Mouse (Mus musculus) heart, embryonic 15.5 days (tissue): ENCODE data around the gene Fam155a. TPM values are rescaled to one million over a fixed set of nuclear protein-coding genes. Genes with fewer than 3 reads are reported as not detected.

Source experiments
- ATAC-seq: fragments of 200-750 bp; cut with Nextera tagmentation; replicated peaks from 2 replicates; pipeline ENCODE4 v1.8.0; 2017; ENCODE audit warnings: low read depth, moderate TSS enrichment; ENCODE audit not compliant: insufficient number of reproducible peaks, insufficient read depth, low FRiP score
- H3K27ac ChIP-seq: fragments of 300-500 bp; sonication (generic); 2 replicates; pipeline ENCODE4 v1.5.1; 2015; ENCODE audit warnings: mild to moderate bottlenecking, inconsistent platforms
- H3K27me3 ChIP-seq: fragments of 300-500 bp; sonication (generic); 2 replicates; pipeline ENCODE4 v1.6.1; 2015; ENCODE audit warnings: inconsistent platforms
- H3K36me3 ChIP-seq: fragments of 300-500 bp; sonication (generic); 2 replicates; pipeline ENCODE4 v1.6.1; 2015; ENCODE audit warnings: mild to moderate bottlenecking, inconsistent platforms
- H3K4me1 ChIP-seq: fragments of 300-500 bp; sonication (generic); replicated peaks from 2 replicates; pipeline ENCODE4 v1.6.1; 2015; ENCODE audit warnings: inconsistent platforms
- H3K4me2 ChIP-seq: fragments of 300-500 bp; sonication (generic); 2 replicates; pipeline ENCODE4 v1.6.1; 2015; ENCODE audit warnings: inconsistent platforms, mild to moderate bottlenecking, moderate library complexity
- H3K4me3 ChIP-seq: fragments of 300-500 bp; sonication (generic); 2 replicates; pipeline ENCODE4 v1.5.1; 2015; ENCODE audit warnings: mild to moderate bottlenecking, inconsistent platforms
- H3K9ac ChIP-seq: fragments of 300-500 bp; sonication (generic); 2 replicates; pipeline ENCODE4 v1.6.1; 2015; ENCODE audit warnings: mild to moderate bottlenecking, inconsistent platforms
- H3K9me3 ChIP-seq: fragments of 300-500 bp; sonication (generic); replicated peaks from 2 replicates; pipeline ENCODE4 v1.6.1; 2016; ENCODE audit warnings: inconsistent platforms
- WGBS: fragments of 180-500 bp; shearing (Covaris S2); methylation state at CpG from one replicate; pipeline ENCODE4 v1.1.7; 2015; ENCODE audit warnings: mixed read lengths; 5-methylcytosine and 5-hydroxymethylcytosine counted together
- microRNA-seq: library from miRNA; unstranded; fragments of <30 nt; microRNA quantifications from one replicate; pipeline ENCODE4, GENCODE M21; 2016
- polyA plus RNA-seq: library from polyadenylated mRNA; unstranded; fragments of >200 nt; fragmentation: Nextera tagmentation; extraction: Ambion mirVana; gene quantifications from 2 replicates; pipeline ENCODE4 v1.2.1, GENCODE M21; 2015

Fam155a gene
- polyA plus RNA-seq, 1 experiment from 2014 or later: 0.05 TPM

DNA sequence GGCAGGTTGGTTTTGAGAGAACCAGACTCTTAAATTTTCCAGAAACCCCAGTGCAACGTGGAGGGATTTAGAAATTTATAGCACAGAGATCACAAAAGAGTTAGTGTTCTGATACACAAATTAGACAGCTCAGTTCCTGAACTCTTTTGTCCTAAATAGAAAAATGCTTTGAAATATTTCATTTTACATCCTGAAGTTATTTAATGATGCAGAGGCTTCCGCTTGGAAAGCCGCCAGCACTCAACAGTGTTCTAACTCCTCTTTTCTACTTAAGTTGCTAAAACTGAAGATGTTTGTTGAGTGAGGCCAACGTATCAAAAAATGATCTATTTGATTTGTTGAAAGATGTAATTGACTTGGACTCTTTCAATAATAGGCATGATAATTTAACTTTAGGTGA is 609.4 kb downstream of the Fam155a start:
- no peak overlapping the region for H3K4me2 ChIP-seq
- ATAC-seq: no peak
- H3K4me3 ChIP-seq: no peak overlapping the region
- no peaks in the 10 kb centered on the region for H3K9me3 ChIP-seq
- H3K4me1 ChIP-seq: peaks cover 8% of the 10 kb centered on the region
- H3K27me3 ChIP-seq: no peaks in the 10 kb centered on the region
- H3K36me3 ChIP-seq: no peaks in the 10 kb centered on the region
- H3K27ac ChIP-seq: no peak overlapping the region
- WGBS: 77% methylated on average over 4 of the region's 4 CpGs
- H3K9ac ChIP-seq: no peak overlapping the region

DNA sequence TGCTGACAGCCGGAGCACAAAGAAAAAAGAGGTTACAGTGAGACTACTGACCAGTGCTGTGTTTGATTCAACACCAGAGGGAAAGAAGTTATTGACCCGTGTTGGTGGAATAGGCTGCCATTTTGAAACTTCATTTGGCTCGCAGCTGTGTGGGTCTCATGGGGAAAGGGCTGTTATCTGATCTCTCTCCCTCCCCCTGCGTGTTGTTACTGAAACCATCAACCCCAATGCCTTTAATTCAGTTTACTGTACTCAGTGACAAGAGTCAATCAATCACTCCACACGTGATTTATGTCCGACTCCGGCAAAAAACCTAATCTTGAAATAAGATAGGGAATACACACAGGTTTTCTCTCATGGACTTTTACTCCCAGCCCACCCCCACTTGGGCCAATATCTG is 611.6 kb downstream of the Fam155a start:
- H3K27me3 ChIP-seq: no peaks in the 10 kb centered on the region
- 86% methylated on average over 7 of the region's 7 CpGs for WGBS
- no peak overlapping the region for H3K27ac ChIP-seq
- no peaks in the 10 kb centered on the region for H3K9me3 ChIP-seq
- H3K36me3 ChIP-seq: no peaks in the 10 kb centered on the region
- ATAC-seq: no peak
- no peak overlapping the region for H3K4me3 ChIP-seq
- no peak overlapping the region for H3K4me2 ChIP-seq
- H3K9ac ChIP-seq: no peak overlapping the region
- H3K4me1 ChIP-seq: peaks cover 8% of the 10 kb centered on the region

DNA sequence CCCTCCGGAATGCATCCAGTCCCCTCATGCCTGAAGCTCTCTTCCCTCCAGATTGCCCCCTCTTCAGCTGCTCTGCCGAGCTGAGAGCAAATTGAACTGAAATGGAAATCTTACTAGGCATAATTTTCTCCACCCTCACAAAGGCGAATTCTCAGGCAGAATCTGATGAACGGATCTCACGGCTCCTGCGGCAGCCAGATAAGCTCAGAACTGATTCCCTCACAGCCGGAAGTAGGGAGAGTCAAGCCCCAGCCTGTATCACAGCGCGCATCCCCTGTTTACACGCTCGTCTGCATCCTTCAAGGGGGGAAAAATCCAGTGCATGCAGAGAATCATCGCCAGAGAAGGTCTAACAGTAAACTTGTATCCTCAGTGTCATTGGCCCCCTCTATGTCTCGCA is 612.3 kb downstream of the Fam155a start:
- Histone ChIP-seq H3K36me3 (no peaks in the 10 kb centered on the region), H3K4me1 (peaks cover 8% of the 10 kb centered on the region), H3K4me2 (no peak overlapping the region), H3K27ac (no peak overlapping the region), H3K9me3 (no peaks in the 10 kb centered on the region), H3K4me3 (no peak overlapping the region), H3K9ac (no peak overlapping the region), H3K27me3 (no peaks in the 10 kb centered on the region)
- no peak for ATAC-seq
- WGBS: 60% methylated on average over 13 of the region's 13 CpGs

DNA sequence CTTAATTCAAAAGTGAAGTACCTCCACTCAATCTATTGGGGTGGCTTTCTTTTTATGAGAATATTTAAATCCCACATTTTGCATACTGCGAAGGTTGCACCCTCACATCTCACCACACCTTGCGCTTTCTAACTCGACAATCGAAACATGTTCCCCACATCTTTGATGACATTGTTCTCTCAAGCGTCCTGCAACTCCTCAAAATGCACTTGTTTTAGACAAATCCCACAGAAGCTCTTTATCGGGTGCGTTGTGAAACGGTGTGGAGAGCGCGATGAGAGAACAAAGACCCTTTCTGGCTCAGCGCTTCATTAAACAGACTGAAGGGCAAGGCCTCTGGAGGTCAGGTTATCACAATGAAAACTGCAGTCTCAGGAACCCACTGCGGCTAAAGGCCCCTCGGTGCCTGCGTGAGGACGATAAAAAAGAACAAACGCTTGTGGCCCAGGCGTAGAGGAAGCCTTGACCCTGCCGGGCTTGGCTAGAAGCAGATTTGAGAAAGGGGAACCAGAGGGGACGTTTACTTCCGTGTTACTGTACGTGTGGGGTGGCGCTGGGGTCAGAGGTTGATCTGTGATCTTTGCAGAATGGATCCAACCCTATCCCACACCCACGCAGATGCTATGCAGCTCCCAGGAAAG is 613.7 kb downstream of the Fam155a start:
- WGBS: 18% methylated on average over 23 of the region's 23 CpGs
- Histone ChIP-seq H3K36me3 (no peaks in the 10 kb centered on the region), H3K27ac (no peak overlapping the region), H3K4me3 (no peak overlapping the region), H3K4me1 (peaks cover 8% of the 10 kb centered on the region), H3K27me3 (no peaks in the 10 kb centered on the region), H3K4me2 (peak overlapping the region; percentile 36), H3K9ac (0 out of 2 replicates have a peak overlapping the region, but pooled peaks have one; percentile 9), H3K9me3 (no peaks in the 10 kb centered on the region)
- no peak; the same call in 1 of the 2 replicates for ATAC-seq

Small RNA genes within 50 kb of the gene (microRNA-seq; reads per million reads assigned to microRNA genes)
- gene Gm47312: not detected

Other genes starting within 250 kb of the Fam155a start
- not detected in 2 replicates for gene Gm10217, start 93.1 kb upstream of the Fam155a start, polyA plus RNA-seq
- 3.5 and 4.7 TPM in 2 replicates for gene Lig4, start 206.5 kb upstream of the Fam155a start, polyA plus RNA-seq
- gene Abhd13, start 206.5 kb upstream of the Fam155a start, polyA plus RNA-seq: 10.3 and 12.4 TPM in 2 replicates
- 0.31 and 1.0 TPM in 2 replicates for gene Tnfsf13b, start 235.3 kb upstream of the Fam155a start, polyA plus RNA-seq